Mouse (Mus musculus): ENCODE measurements around the gene Nfic.
A peak's percentile ranks its signal among the peaks of the same experiment; 100 is the strongest.

Nfic gene

GRCm38 (mm10) chr10:81362336-81362949 lies 93.0 kb downstream of the Nfic start:
- no peak for DNase-seq (ENCODE audit: low read depth, low spot score)

DNA sequence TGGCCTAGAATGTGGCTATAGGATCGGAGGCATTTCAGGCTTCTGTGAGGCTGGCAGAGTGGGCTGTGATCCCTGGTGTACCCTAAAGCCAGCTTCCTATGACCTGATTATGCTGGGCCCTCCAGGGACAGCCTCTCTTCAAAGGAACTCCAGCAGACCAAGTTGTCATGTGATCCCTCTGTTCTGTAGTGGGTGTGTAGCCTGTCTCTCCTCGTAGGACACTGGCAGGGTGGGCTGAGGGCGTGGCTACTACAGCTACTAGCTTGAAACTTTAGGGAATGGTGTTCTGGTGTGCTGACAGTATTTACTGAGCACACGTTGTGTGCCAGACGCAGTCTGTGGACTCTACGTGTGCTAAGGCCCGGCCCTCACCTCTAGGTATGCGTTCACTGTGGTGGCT lies 94.7 kb downstream of the Nfic start:
- DNase-seq (ENCODE audit: low read depth, low spot score) = no peak

DNA sequence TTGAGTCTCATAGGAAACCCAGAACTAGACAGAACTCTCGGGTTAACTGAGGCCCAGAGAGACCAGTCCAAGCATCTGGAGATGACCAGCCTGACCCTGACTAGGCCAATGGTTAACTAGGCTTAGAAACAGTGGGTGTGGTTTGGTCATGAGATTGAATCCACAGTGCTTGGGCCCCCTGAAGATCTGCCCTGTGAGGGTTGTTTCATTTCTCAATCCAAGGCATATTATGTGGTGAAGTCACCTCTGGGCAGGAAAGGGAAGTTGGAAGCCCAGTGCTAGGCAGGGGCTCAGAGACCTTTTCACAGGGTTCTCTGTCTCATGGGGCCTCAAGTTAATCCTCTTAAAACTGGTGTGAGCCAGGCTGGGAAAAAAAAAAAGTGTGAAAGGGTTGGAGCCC lies 96.6 kb downstream of the Nfic start:
- no peak for DNase-seq (ENCODE audit: low read depth, low spot score)

GRCm38 (mm10) chr10:81358209-81358608 lies 97.2 kb downstream of the Nfic start:
- no peak for DNase-seq (ENCODE audit: low read depth, low spot score)

- DNase-seq (ENCODE audit: low read depth, low spot score) = peak; percentile 94
Observed at GRCm38 (mm10) chr10:81356991-81357844, 98.2 kb downstream of the Nfic start, which contains the start of gene Mfsd12. Gene Mfsd12, plus strand, starts transcription at chr10:81357491.

GRCm38 (mm10) chr10:81356352-81356990 lies 99.0 kb downstream of the Nfic start:
- DNase-seq (ENCODE audit: low read depth, low spot score) = no peak

DNA sequence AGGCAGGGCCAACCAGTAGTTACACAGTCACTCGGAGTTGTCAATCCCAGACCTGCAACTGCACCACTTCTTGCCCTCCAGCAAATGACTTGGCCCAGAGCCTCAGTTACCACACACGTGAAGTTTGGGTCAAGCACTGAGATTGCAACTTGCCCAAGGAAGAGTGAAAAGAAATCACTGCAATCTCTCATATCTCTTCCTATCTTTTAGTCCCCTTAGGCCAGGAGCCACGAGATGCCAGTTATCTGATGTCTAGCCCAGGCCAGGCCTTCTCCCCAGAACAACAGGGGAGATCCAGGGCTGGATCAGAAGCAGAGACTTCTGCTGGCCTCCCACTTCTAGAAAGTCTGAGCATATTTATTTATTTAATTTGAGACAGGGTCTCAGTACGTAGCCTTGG lies 99.9 kb downstream of the Nfic start:
- DNase-seq (ENCODE audit: low read depth, low spot score) = no peak

GRCm38 (mm10) chr10:81354738-81355477 lies 100.5 kb downstream of the Nfic start:
- no peak for DNase-seq (ENCODE audit: low read depth, low spot score)

GRCm38 (mm10) chr10:81351678-81352291 lies 103.7 kb downstream of the Nfic start:
- DNase-seq (ENCODE audit: low read depth, low spot score) = peak; percentile 78

GRCm38 (mm10) chr10:81350351-81351063 lies 104.9 kb downstream of the Nfic start, which contains the start of gene Hmg20b:
Gene Hmg20b, minus strand, starts transcription at chr10:81350480.
- DNase-seq (ENCODE audit: low read depth, low spot score) = peak; percentile 99

DNA sequence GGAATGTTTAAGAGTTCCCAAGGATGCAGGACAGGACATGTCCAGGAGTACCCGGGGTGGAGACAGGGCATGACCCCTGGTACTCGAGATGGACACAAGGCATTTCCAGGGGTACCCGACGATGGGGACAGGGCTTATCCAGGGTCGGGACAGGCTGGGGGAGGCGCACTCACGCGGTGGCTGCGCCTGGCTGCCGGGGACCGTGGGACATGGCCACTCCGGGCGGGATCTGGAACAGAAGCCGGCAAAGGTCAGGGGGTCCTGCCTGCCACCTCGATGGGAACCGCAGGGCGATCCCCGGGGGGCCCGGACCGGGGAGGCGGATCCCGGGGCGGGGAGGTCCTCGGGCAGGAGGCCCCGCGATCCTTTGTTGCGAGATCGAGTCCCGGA lies 105.5 kb downstream of the Nfic start:
- no peak for DNase-seq (ENCODE audit: low read depth, low spot score)

GRCm38 (mm10) chr10:81349146-81349545 lies 106.3 kb downstream of the Nfic start:
- DNase-seq (ENCODE audit: low read depth, low spot score) = peak; percentile 60

GRCm38 (mm10) chr10:81346453-81347067 lies 108.9 kb downstream of the Nfic start:
- DNase-seq (ENCODE audit: low read depth, low spot score) = peak; percentile 67
